Mouse (Mus musculus): Measurements from ENCODE around the gene Sclt1. TPM values are rescaled to one million over a fixed set of nuclear protein-coding genes. Genes with fewer than 3 reads are reported as not detected.
A peak's percentile ranks its signal among the peaks of the same experiment; 100 is the strongest.

Gene Sclt1
- polyA plus RNA-seq, 1 experiment from 2014 or later, result 8.6 TPM

DNA sequence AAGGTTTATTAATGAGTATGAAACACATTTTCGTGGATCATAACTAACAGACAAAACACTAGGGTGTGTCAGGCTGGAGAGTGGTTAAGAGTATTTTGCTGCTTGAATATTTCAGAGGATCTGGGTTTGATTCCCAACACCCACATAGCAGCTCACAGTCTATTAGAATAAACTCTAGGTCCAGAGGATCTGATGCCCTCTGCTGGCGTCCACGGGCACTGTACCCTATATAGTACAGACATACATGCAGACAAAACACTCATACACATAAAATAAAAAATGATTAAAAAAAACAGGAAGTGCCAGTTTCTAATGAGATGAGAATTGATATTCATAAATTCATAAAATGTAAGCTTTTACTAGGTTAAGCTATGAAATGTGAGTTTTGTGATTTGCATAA, 130.1 kb downstream of the Sclt1 start:
- no peak overlapping the region for H3K4me2 ChIP-seq (replicated peaks; ENCODE audit: low read depth)
- H3K4me1 ChIP-seq (replicated peaks; ENCODE audit: control insufficient read depth, insufficient read depth), result no peaks in the 10 kb centered on the region
- ATAC-seq (ENCODE audit: low FRiP score, low TSS enrichment), result no peak
- no peaks in the 10 kb centered on the region for H3K27me3 ChIP-seq (ENCODE audit: control insufficient read depth, insufficient read depth, low read length)
- no peaks in the 10 kb centered on the region for H3K9me3 ChIP-seq (ENCODE audit: control insufficient read depth, low read length)
- H3K4me3 ChIP-seq (ENCODE audit: low read depth, low read length), result no peak overlapping the region
- H3K36me3 ChIP-seq (ENCODE audit: control insufficient read depth, insufficient read depth, low read length), result peaks cover 11% of the 10 kb centered on the region
- H3K27ac ChIP-seq (replicated peaks), result no peak overlapping the region
- TF ChIP-seq EP300 (optimal IDR thresholded peaks at IDR 0.05) (no peak), CTCF (IDR thresholded peaks at IDR 0.05; ENCODE audit: low read depth) (peak; percentile 51)
- H3K9ac ChIP-seq (ENCODE audit: low read length), result no peak overlapping the region
- 95% methylated on average over 3 of the region's 3 CpGs for WGBS
- no peak for DNase-seq (ENCODE audit: low spot score)

DNA sequence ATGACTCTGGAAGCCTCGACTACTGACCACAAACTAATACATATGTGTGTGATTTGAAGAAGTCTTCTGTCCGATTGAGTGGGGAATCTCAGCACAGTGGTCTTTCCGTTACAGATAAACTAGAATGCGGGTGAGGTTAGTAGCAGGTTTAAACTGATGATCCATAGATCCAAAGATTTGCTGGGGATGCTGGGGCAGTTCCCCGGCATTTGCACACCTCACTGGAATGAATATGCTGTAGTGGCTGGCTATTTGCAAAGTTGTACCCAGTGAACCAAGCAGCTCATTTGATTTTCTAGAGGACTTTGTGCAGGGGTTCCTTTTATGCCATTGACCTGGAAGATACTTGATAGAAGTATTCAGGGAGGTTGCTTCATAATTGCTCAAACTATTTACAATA, 133.2 kb downstream of the Sclt1 start:
- Histone ChIP-seq H3K27me3 (ENCODE audit: control insufficient read depth, insufficient read depth, low read length) (no peaks in the 10 kb centered on the region), H3K9ac (ENCODE audit: low read length) (no peak overlapping the region), H3K27ac (replicated peaks) (no peak overlapping the region), H3K9me3 (ENCODE audit: control insufficient read depth, low read length) (no peaks in the 10 kb centered on the region), H3K4me1 (replicated peaks; ENCODE audit: control insufficient read depth, insufficient read depth) (no peaks in the 10 kb centered on the region), H3K4me3 (ENCODE audit: low read depth, low read length) (no peak overlapping the region), H3K4me2 (replicated peaks; ENCODE audit: low read depth) (no peak overlapping the region), H3K36me3 (ENCODE audit: control insufficient read depth, insufficient read depth, low read length) (peaks cover 11% of the 10 kb centered on the region)
- ATAC-seq (ENCODE audit: low FRiP score, low TSS enrichment), result no peak
- TF ChIP-seq EP300 (optimal IDR thresholded peaks at IDR 0.05) (no peak), CTCF (IDR thresholded peaks at IDR 0.05; ENCODE audit: low read depth) (no peak)
- no peak for DNase-seq (ENCODE audit: low spot score)
- 92% methylated on average over 5 of the region's 5 CpGs for WGBS

DNA sequence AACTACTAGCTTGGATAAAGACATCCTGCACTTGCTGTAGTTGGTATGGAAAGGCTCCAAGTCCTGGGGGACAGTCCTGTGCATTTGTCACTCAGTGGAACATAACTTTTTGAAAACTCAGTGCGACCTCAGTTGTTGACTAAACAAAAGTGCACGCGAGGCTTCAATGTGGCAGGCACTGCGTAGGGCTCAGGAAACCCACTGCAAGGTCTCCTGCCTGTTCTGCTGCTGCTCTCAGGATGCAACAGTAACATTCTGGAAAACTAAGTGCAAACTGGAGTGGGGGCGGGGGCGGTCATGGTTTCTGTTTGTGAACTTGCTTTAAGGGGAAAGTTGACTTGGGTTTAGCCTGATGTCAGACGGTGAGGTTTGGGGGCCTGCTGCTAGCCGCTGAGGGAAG, 134.8 kb downstream of the Sclt1 start:
- Histone ChIP-seq H3K27ac (replicated peaks) (no peak overlapping the region), H3K4me2 (replicated peaks; ENCODE audit: low read depth) (no peak overlapping the region), H3K4me3 (ENCODE audit: low read depth, low read length) (no peak overlapping the region), H3K36me3 (ENCODE audit: control insufficient read depth, insufficient read depth, low read length) (peaks cover 3% of the 10 kb centered on the region; the same call in 1 of the 2 replicates), H3K27me3 (ENCODE audit: control insufficient read depth, insufficient read depth, low read length) (no peaks in the 10 kb centered on the region), H3K9ac (ENCODE audit: low read length) (no peak overlapping the region), H3K9me3 (ENCODE audit: control insufficient read depth, low read length) (no peaks in the 10 kb centered on the region), H3K4me1 (replicated peaks; ENCODE audit: control insufficient read depth, insufficient read depth) (no peaks in the 10 kb centered on the region)
- DNase-seq (ENCODE audit: low spot score), result no peak
- TF ChIP-seq EP300 (optimal IDR thresholded peaks at IDR 0.05), result no peak
- TF ChIP-seq CTCF (IDR thresholded peaks at IDR 0.05; ENCODE audit: low read depth), result no peak
- ATAC-seq (ENCODE audit: low FRiP score, low TSS enrichment), result no peak
- WGBS, result 78% methylated on average over 8 of the region's 8 CpGs

- H3K27ac ChIP-seq (replicated peaks), result no peak overlapping the region
Observed at GRCm38 (mm10) chr3:41607050-41607449, 135.3 kb downstream of the Sclt1 start.

DNA sequence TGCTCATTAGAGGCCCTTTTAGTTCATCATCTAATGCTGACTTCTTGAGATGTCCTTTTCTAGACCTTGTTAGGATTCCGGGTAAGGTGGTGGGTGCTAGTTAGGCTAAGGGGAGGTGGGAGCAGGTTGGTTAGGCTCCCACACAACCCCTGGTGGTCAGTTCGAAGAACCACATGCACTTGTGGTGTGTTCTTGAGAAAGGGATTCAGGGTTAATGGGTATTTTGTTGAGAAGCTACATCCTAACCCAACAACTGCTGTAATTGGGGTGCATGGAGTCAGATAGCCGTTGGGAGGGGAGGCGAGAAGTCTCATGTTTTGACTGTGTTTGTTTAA, 136.0 kb downstream of the Sclt1 start:
- Histone ChIP-seq H3K9me3 (ENCODE audit: control insufficient read depth, low read length) (no peaks in the 10 kb centered on the region), H3K4me1 (replicated peaks; ENCODE audit: control insufficient read depth, insufficient read depth) (no peaks in the 10 kb centered on the region), H3K27ac (replicated peaks) (no peak overlapping the region), H3K9ac (ENCODE audit: low read length) (no peak overlapping the region), H3K36me3 (ENCODE audit: control insufficient read depth, insufficient read depth, low read length) (peaks cover 2% of the 10 kb centered on the region; the same call in 1 of the 2 replicates), H3K4me2 (replicated peaks; ENCODE audit: low read depth) (no peak overlapping the region), H3K27me3 (ENCODE audit: control insufficient read depth, insufficient read depth, low read length) (no peaks in the 10 kb centered on the region), H3K4me3 (ENCODE audit: low read depth, low read length) (no peak overlapping the region)
- WGBS, result 87% methylated on average over 4 of the region's 4 CpGs
- TF ChIP-seq EP300 (optimal IDR thresholded peaks at IDR 0.05) (no peak), CTCF (IDR thresholded peaks at IDR 0.05; ENCODE audit: low read depth) (peak; percentile 53)
- DNase-seq (ENCODE audit: low spot score) (no peak), ATAC-seq (ENCODE audit: low FRiP score, low TSS enrichment) (0 out of 2 replicates have a peak, but pooled peaks have one; percentile 11)

More at GRCm38 (mm10) chr3:41607050-41607449, 135.3 kb downstream of the Sclt1 start:
- H3K27me3 ChIP-seq (ENCODE audit: control insufficient read depth, insufficient read depth, low read length), result no peaks in the 10 kb centered on the region
- WGBS, result 91% methylated on average over 9 of the region's 9 CpGs
- no peak overlapping the region for H3K9ac ChIP-seq (ENCODE audit: low read length)
- no peaks in the 10 kb centered on the region for H3K4me1 ChIP-seq (replicated peaks; ENCODE audit: control insufficient read depth, insufficient read depth)
- H3K4me2 ChIP-seq (replicated peaks; ENCODE audit: low read depth), result no peak overlapping the region
- H3K36me3 ChIP-seq (ENCODE audit: control insufficient read depth, insufficient read depth, low read length), result peaks cover 3% of the 10 kb centered on the region; the same call in 1 of the 2 replicates
- DNase-seq (ENCODE audit: low spot score), result no peak
- no peaks in the 10 kb centered on the region for H3K9me3 ChIP-seq (ENCODE audit: control insufficient read depth, low read length)
- H3K4me3 ChIP-seq (ENCODE audit: low read depth, low read length), result no peak overlapping the region
- ATAC-seq (ENCODE audit: low FRiP score, low TSS enrichment), result no peak
- TF ChIP-seq EP300 (optimal IDR thresholded peaks at IDR 0.05) (no peak), CTCF (IDR thresholded peaks at IDR 0.05; ENCODE audit: low read depth) (no peak)

GRCm38 (mm10) chr3:41605601-41606329, 136.5 kb downstream of the Sclt1 start:
- DNase-seq (ENCODE audit: low spot score), result no peak
- Histone ChIP-seq H3K4me3 (ENCODE audit: low read depth, low read length) (no peak overlapping the region), H3K27me3 (ENCODE audit: control insufficient read depth, insufficient read depth, low read length) (no peaks in the 10 kb centered on the region), H3K4me1 (replicated peaks; ENCODE audit: control insufficient read depth, insufficient read depth) (no peaks in the 10 kb centered on the region), H3K4me2 (replicated peaks; ENCODE audit: low read depth) (no peak overlapping the region), H3K36me3 (ENCODE audit: control insufficient read depth, insufficient read depth, low read length) (no peaks in the 10 kb centered on the region), H3K9ac (ENCODE audit: low read length) (no peak overlapping the region), H3K9me3 (ENCODE audit: control insufficient read depth, low read length) (no peaks in the 10 kb centered on the region), H3K27ac (replicated peaks) (no peak overlapping the region)
- WGBS, result 84% methylated on average over 13 of the region's 13 CpGs
- peak; percentile 51; the same call in 1 of the 2 replicates for ATAC-seq (ENCODE audit: low FRiP score, low TSS enrichment)
- no peak for TF ChIP-seq EP300 (optimal IDR thresholded peaks at IDR 0.05)
- no peak for TF ChIP-seq CTCF (IDR thresholded peaks at IDR 0.05; ENCODE audit: low read depth)

All from stomach, postnatal 0 days (tissue).